Comparison of ENCODE assay signal across 8 mouse cellular contexts in the genomic region with DNA sequence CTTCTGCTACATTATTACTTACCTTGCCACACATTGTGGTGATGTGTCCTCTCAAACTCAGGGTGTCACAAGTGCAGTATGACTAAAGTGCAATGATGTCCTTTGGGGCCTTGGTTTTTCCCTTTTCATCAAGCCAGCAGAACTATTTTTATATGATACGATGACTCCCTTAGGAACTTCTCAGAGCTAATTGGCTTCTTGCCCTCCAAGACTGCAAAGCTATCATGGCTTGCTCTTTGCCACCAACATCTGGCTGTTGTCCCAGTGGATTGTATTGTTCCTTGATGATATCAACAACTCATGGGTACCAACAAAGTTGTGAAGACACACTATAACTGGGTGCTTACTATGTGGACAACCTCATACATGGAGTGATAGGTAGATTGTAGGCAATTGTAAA. TPM values are rescaled to one million over a fixed set of nuclear protein-coding genes. Genes with fewer than 3 reads are reported as not detected.
DNase-seq lines count a peak whose midpoint lies in the region; ATAC-seq and TF ChIP-seq lines count a peak whose summit lies in the region.

Thoc2 (minus strand) TSS at position 101 of the 400 bp plus-strand sequence.

- no peaks in the 10 kb centered on the region for H3K27me3 ChIP-seq in thymus, adult 2 months (ENCODE audit: control insufficient read depth, insufficient read depth, low read length)
- H3K27me3 ChIP-seq in forebrain, embryonic 12.5 days = no peaks in the 10 kb centered on the region
- H3K27me3 ChIP-seq in liver, embryonic 12.5 days (replicated peaks) = no peaks in the 10 kb centered on the region

- no peak within 1 kb of the TSS for H3K27ac ChIP-seq in thymus, adult 2 months (ENCODE audit: control insufficient read depth, insufficient read depth, low read length)
- no peak within 1 kb of the TSS for H3K27ac ChIP-seq in forebrain, embryonic 12.5 days
- no peak within 1 kb of the TSS for H3K27ac ChIP-seq in liver, embryonic 12.5 days

- H3K4me1 ChIP-seq in thymus, adult 2 months (replicated peaks; ENCODE audit: control insufficient read depth, insufficient read depth, low read length) = no peaks in the 10 kb centered on the region
- H3K4me1 ChIP-seq in forebrain, embryonic 12.5 days = no peaks in the 10 kb centered on the region
- no peaks in the 10 kb centered on the region for H3K4me1 ChIP-seq in liver, embryonic 12.5 days

- H3K4me3 ChIP-seq in thymus, adult 2 months (ENCODE audit: control insufficient read depth, insufficient read depth, low read length) = no peak within 1 kb of the TSS
- H3K4me3 ChIP-seq in forebrain, embryonic 12.5 days (replicated peaks) = no peak within 1 kb of the TSS
- no peak within 1 kb of the TSS for H3K4me3 ChIP-seq in liver, embryonic 12.5 days

- no peak for ATAC-seq in forebrain, embryonic 12.5 days (ENCODE audit: low FRiP score)
- ATAC-seq in hematopoietic stem cell, adult 5-6 weeks (replicated peaks in 1 of 2; ENCODE audit: insufficient read depth in 1 of 2, low FRiP score in 2 of 2, low TSS enrichment in 1 of 2, low read depth in 1 of 2, poor library complexity in 2 of 2, severe bottlenecking in 2 of 2) = no peak
- no peak for ATAC-seq in liver, embryonic 12.5 days

- no peak within 1 kb of the TSS for H3K4me2 ChIP-seq in forebrain, embryonic 12.5 days
- no peak within 1 kb of the TSS for H3K4me2 ChIP-seq in liver, embryonic 12.5 days

- no peaks in the 10 kb centered on the region for H3K36me3 ChIP-seq in thymus, adult 2 months (ENCODE audit: control insufficient read depth, insufficient read depth, low read length)
- no peaks in the 10 kb centered on the region for H3K36me3 ChIP-seq in forebrain, embryonic 12.5 days (replicated peaks)
- no peaks in the 10 kb centered on the region for H3K36me3 ChIP-seq in liver, embryonic 12.5 days

- no peak for TF ChIP-seq POLR2A in thymus, adult 2 months (IDR thresholded peaks at IDR 0.05; ENCODE audit: control insufficient read depth, extremely low read depth, insufficient read depth, low read length, poor library complexity)

- WGBS in thymus, adult 2 months = 86% methylated on average over 1 of the region's 1 CpGs
- whole genome bisulfite sequencing in forebrain, embryonic 12.5 days = 100% methylated on average over 1 of the region's 1 CpGs
- WGBS in liver, embryonic 12.5 days (ENCODE audit: insufficient replicate concordance) = 85% methylated on average over 1 of the region's 1 CpGs

- H3K9ac ChIP-seq in forebrain, embryonic 12.5 days = no peak within 1 kb of the TSS
- H3K9ac ChIP-seq in liver, embryonic 12.5 days = no peak within 1 kb of the TSS

- H3K9me3 ChIP-seq in forebrain, embryonic 12.5 days = no peaks in the 10 kb centered on the region
- H3K9me3 ChIP-seq in liver, embryonic 12.5 days (replicated peaks) = no peaks in the 10 kb centered on the region

- TF ChIP-seq CTCF in thymus, adult 2 months (IDR thresholded peaks at IDR 0.05; ENCODE audit: borderline replicate concordance, control insufficient read depth, extremely low read depth, insufficient read depth, low read length, poor library complexity) = no peak

- DNase-seq in thymus, adult 2 months = no peak
- DNase-seq in thymus, postnatal 10 days (ENCODE audit: low spot score in 2 of 2) = no peak
- no peak for DNase-seq in embryo, embryonic 11 days
- DNase-seq in testis, postnatal 14 days (ENCODE audit: low spot score) = no peak
- DNase-seq in testis, postnatal 10 days (ENCODE audit: low spot score) = no peak

RNA-seq across cellular contexts. Expression of gene Thoc2, which starts in this region (rescaled TPM):
- polyA plus RNA-seq in thymus, adult 2 months (2012; rRNA removed) = 17.0 and 17.6 TPM in 2 replicates
- 118 and 119 TPM in 2 replicates for polyA plus RNA-seq in forebrain, embryonic 12.5 days (2016; fragmentation: Nextera tagmentation; extraction: Ambion mirVana)
- total RNA-seq in hematopoietic stem cell, adult 5-6 weeks (2017) = 113 and 144 TPM in 2 replicates
- 45.0 and 50.1 TPM in 2 replicates for polyA plus RNA-seq in liver, embryonic 12.5 days (2016; fragmentation: Nextera tagmentation; extraction: Ambion mirVana)
